Mouse (Mus musculus) lung, embryonic 14.5 days (tissue): ENCODE measurements at regions not wholly inside any gene's neighbourhood (a gene's known extent, or its start where the extent isn't known, plus 50 kb on each side); places are given as distances from the start of the nearest gene placed in this dataset.

Experiments
- ATAC-seq: fragments of 200-750 bp; cut with Nextera tagmentation; 2 replicates; pipeline ENCODE4 v1.8.0; 2017; ENCODE audit warnings: mild to moderate bottlenecking, moderate TSS enrichment, moderate library complexity; ENCODE audit not compliant: insufficient read depth
- DNase-seq: peaks from one replicate; pipeline ENCODE4 v3.0.0-alpha.2; 2015
- H3K27ac ChIP-seq: fragments of 300-500 bp; sonication (generic); 2 replicates; pipeline ENCODE4 v1.5.1; 2014; ENCODE audit warnings: low read depth, mild to moderate bottlenecking, moderate library complexity
- H3K27me3 ChIP-seq: fragments of 300-500 bp; sonication (generic); 2 replicates; pipeline ENCODE4 v1.6.1; 2014; ENCODE audit warnings: low read length, control low read depth; ENCODE audit not compliant: insufficient read depth
- H3K36me3 ChIP-seq: fragments of 300-500 bp; sonication (generic); 2 replicates; pipeline ENCODE4 v1.6.1; 2014; ENCODE audit warnings: control low read depth; ENCODE audit not compliant: insufficient read depth
- H3K4me1 ChIP-seq: fragments of 300-500 bp; sonication (generic); 2 replicates; pipeline ENCODE4 v1.6.1; 2014; ENCODE audit warnings: antibody characterized with exemption, control low read depth; ENCODE audit not compliant: insufficient read depth
- H3K4me2 ChIP-seq: fragments of 300-500 bp; sonication (generic); 2 replicates; pipeline ENCODE4 v1.6.1; 2014; ENCODE audit warnings: mild to moderate bottlenecking
- H3K4me3 ChIP-seq: fragments of 300-500 bp; sonication (generic); 2 replicates; pipeline ENCODE4 v1.5.1; 2014; ENCODE audit warnings: low read depth, low read length
- H3K9ac ChIP-seq: fragments of 300-500 bp; sonication (generic); 2 replicates; pipeline ENCODE4 v1.6.1; 2014
- H3K9me3 ChIP-seq: fragments of 300-500 bp; sonication (generic); 2 replicates; pipeline ENCODE4 v1.6.1; 2016; ENCODE audit warnings: low read depth, low read length, control low read depth
- CTCF ChIP-seq: IDR thresholded peaks from 2 replicates; pipeline ENCODE4 v1.5.1; 2016; ENCODE audit warnings: antibody characterized with exemption, low read depth
- WGBS: fragments of 180-500 bp; shearing (Covaris S2); extraction: QIAGEN DNeasy Blood & Tissue Kit; methylation state at CpG from one replicate; pipeline ENCODE4 v1.1.7; 2014; 5-methylcytosine and 5-hydroxymethylcytosine counted together

GRCm38 (mm10) chr3:137190489-137190888, 150.4 kb upstream of the Emcn start:
- no peak for TF ChIP-seq CTCF
- Histone ChIP-seq H3K27me3 (no peaks in the 10 kb centered on the region), H3K36me3 (no peaks in the 10 kb centered on the region), H3K4me3 (no peak overlapping the region), H3K4me2 (no peak overlapping the region), H3K4me1 (no peaks in the 10 kb centered on the region), H3K9me3 (no peaks in the 10 kb centered on the region), H3K9ac (no peak overlapping the region), H3K27ac (no peak overlapping the region)
- DNase-seq (no peak), ATAC-seq (no peak)
- WGBS, result 73% methylated on average over 5 of the region's 5 CpGs

DNA sequence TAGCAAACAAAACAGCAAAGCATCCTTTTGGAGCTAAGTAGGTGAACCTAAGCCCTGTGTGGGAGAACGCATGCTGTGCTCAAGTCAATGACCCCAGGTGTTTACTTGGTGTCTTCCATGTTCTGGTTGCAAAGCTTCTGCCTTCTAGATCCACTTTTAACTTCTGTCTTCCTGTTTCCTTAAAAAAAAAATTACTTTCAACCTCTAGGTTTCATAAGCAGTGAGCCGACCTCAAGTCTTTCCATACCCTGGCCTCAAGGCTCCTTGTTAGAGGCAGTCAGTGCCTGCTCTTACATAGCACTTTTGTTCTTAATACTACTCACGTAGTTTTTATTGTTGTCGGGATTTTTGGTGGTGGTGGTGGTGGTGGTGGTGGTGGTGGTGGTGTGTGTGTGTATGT, 149.9 kb upstream of the Emcn start:
- Histone ChIP-seq H3K4me3 (no peak overlapping the region), H3K27ac (no peak overlapping the region), H3K4me2 (no peak overlapping the region), H3K36me3 (no peaks in the 10 kb centered on the region), H3K4me1 (no peaks in the 10 kb centered on the region), H3K9ac (no peak overlapping the region), H3K9me3 (no peaks in the 10 kb centered on the region), H3K27me3 (no peaks in the 10 kb centered on the region)
- DNase-seq (no peak), ATAC-seq (no peak)
- 88% methylated on average over 4 of the region's 4 CpGs for WGBS
- TF ChIP-seq CTCF, result no peak

DNA sequence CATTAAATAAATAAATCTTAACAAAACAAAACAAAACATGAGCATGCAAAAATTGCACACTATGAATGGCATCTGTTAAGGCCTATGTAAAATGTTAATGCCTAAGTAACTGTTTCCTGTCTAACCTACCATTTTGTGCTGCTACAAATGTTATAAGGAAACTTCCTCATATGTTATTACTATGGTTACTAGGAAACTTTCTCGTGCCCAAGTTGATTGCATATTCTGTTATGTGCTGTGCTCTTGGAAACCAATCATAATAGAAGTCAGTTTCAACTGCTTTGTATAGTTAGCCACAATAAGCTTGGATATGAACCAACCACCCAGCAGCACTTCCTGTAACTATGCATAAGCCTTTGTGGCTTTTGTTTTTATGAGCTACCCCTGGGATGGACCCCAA, 147.0 kb upstream of the Emcn start:
- ATAC-seq (no peak), DNase-seq (no peak)
- WGBS, result 64% methylated on average over 1 of the region's 1 CpGs
- no peaks in the 10 kb centered on the region for H3K36me3 ChIP-seq
- H3K9ac ChIP-seq, result no peak overlapping the region
- H3K4me3 ChIP-seq, result no peak overlapping the region
- no peak for TF ChIP-seq CTCF
- no peak overlapping the region for H3K4me2 ChIP-seq
- H3K27ac ChIP-seq, result no peak overlapping the region
- no peaks in the 10 kb centered on the region for H3K4me1 ChIP-seq
- H3K9me3 ChIP-seq, result no peaks in the 10 kb centered on the region
- H3K27me3 ChIP-seq, result no peaks in the 10 kb centered on the region

DNA sequence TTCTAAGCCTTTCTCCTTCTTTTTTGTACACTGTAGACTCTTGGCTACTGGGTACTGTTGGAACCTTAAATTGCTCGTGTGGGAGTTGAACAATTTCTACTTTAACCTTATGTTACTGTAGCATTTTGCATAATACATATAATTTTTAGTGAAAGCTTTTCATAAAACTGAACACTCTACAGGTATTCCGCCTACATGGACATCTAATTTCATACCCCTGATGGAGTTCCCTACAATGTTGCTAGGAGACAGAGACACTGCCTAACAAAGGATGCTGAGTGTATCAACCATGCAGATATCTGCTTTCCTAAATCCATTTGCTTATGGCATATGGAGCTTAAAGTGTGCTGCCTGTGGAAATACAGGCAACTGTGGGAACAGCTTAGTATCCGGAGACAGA, 129.2 kb upstream of the Emcn start:
- H3K27ac ChIP-seq, result no peak overlapping the region
- no peaks in the 10 kb centered on the region for H3K4me1 ChIP-seq
- no peak overlapping the region for H3K9ac ChIP-seq
- no peaks in the 10 kb centered on the region for H3K36me3 ChIP-seq
- DNase-seq, result no peak
- H3K9me3 ChIP-seq, result no peaks in the 10 kb centered on the region
- no peak overlapping the region for H3K4me3 ChIP-seq
- WGBS, result 80% methylated on average over 3 of the region's 3 CpGs
- no peaks in the 10 kb centered on the region for H3K27me3 ChIP-seq
- ATAC-seq, result no peak
- no peak overlapping the region for H3K4me2 ChIP-seq
- TF ChIP-seq CTCF, result no peak

DNA sequence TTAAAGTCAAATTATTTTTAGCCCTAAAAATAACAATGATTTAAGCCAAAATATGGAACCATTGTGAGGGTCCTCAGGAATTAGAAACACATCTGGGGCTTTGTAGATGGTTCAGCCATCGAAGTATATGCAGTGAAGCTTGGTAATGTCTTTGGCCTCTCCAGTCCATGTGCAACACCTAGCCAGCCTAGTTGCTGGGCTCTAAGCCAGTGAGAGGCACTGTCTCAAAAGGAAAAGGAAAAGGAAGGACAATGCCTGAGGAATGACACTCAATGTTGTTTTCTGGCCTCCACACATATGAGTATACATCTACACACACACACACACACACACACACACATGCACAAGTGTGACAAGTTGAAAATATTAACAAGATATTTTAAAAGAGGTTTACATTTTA, 124.8 kb upstream of the Emcn start:
- no peaks in the 10 kb centered on the region for H3K36me3 ChIP-seq
- no peak overlapping the region for H3K4me3 ChIP-seq
- no peaks in the 10 kb centered on the region for H3K9me3 ChIP-seq
- no peak for TF ChIP-seq CTCF
- ATAC-seq (no peak), DNase-seq (peak; percentile 15)
- WGBS, result 84% methylated on average over 1 of the region's 1 CpGs
- no peaks in the 10 kb centered on the region for H3K27me3 ChIP-seq
- H3K4me1 ChIP-seq, result no peaks in the 10 kb centered on the region
- H3K27ac ChIP-seq, result no peak overlapping the region
- no peak overlapping the region for H3K4me2 ChIP-seq
- H3K9ac ChIP-seq, result no peak overlapping the region

DNA sequence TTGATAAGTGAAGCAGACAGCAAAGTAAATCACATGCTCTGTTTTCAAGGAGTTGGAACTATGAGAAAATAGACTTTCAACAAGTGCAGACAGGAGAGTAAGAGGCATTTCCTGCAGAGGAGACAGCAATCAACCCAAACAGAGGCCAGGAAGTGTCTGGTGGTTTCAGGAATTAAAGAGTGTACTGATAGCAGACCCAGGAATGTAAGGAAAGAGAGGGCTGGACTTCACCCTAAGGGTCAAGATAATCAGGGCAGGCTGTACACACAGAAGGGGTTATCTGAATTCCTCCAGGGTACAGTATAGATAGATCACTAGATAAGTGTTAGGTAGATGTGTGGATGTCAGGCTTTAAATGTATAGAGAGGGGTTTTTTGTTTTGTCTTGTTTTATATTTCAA, 123.6 kb upstream of the Emcn start:
- Histone ChIP-seq H3K9me3 (no peaks in the 10 kb centered on the region), H3K9ac (no peak overlapping the region), H3K4me2 (no peak overlapping the region), H3K36me3 (no peaks in the 10 kb centered on the region), H3K27ac (no peak overlapping the region), H3K4me1 (no peaks in the 10 kb centered on the region), H3K27me3 (no peaks in the 10 kb centered on the region), H3K4me3 (no peak overlapping the region)
- no peak for TF ChIP-seq CTCF
- DNase-seq, result peak; percentile 6
- ATAC-seq, result no peak

DNA sequence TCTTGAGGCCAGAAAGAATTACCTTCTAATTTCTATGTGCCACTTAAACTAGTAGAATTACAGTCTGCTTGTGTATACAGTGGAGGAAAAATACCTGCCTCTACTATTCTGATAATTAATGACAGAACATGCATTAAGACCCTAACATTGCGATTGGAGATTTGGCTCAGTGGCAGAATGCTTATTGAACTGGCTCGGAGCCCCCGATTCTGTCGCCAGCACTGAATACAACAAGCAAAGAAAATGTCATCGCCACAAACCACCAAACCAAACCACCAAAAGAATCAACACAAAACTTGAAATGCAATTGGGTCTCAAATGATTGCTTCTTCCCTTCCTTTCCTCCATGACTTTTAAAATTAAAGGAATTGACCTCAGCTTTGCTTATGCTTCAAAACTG, 122.9 kb upstream of the Emcn start:
- ATAC-seq (no peak), DNase-seq (no peak)
- no peaks in the 10 kb centered on the region for H3K27me3 ChIP-seq
- no peaks in the 10 kb centered on the region for H3K36me3 ChIP-seq
- H3K4me2 ChIP-seq, result no peak overlapping the region
- 88% methylated on average over 5 of the region's 5 CpGs for WGBS
- H3K27ac ChIP-seq, result no peak overlapping the region
- no peaks in the 10 kb centered on the region for H3K9me3 ChIP-seq
- H3K9ac ChIP-seq, result no peak overlapping the region
- H3K4me3 ChIP-seq, result no peak overlapping the region
- no peaks in the 10 kb centered on the region for H3K4me1 ChIP-seq
- no peak for TF ChIP-seq CTCF

GRCm38 (mm10) chr3:137226151-137226550, 114.7 kb upstream of the Emcn start:
- no peaks in the 10 kb centered on the region for H3K9me3 ChIP-seq
- no peak overlapping the region for H3K27ac ChIP-seq
- H3K9ac ChIP-seq, result no peak overlapping the region
- DNase-seq, result peak; percentile 14
- H3K4me2 ChIP-seq, result no peak overlapping the region
- H3K4me3 ChIP-seq, result no peak overlapping the region
- no peaks in the 10 kb centered on the region for H3K4me1 ChIP-seq
- no peaks in the 10 kb centered on the region for H3K27me3 ChIP-seq
- no peaks in the 10 kb centered on the region for H3K36me3 ChIP-seq
- WGBS, result 70% methylated on average over 1 of the region's 1 CpGs
- no peak for ATAC-seq
- TF ChIP-seq CTCF, result no peak
